Comparison of ENCODE assay signal across 25 mouse cellular contexts in genomic region chr11:119641831-119642381, GRCm38 (mm10). TPM values are rescaled to one million over a fixed set of nuclear protein-coding genes. Genes with fewer than 3 reads are reported as not detected.
DNase-seq lines count a peak whose midpoint lies in the region; ATAC-seq lines count a peak whose summit lies in the region.
"Had no signal": no experiment of that assay in that cellular context is flagged by ENCODE, and none has a peak within 500 bp of the region (broad histone marks: within the 10 kb centered on the region; RNA-seq: fewer than 3 reads in every experiment).

No protein-coding gene starts in this region.

- no peak overlapping the region for H3K4me3 ChIP-seq in neural tube, embryonic 15.5 days (replicated peaks)
- H3K4me3 ChIP-seq: forebrain, embryonic 15.5 days; heart, embryonic 15.5 days; hindbrain, embryonic 10.5 days; limb, embryonic 12.5 days; liver, embryonic 13.5 days; lung, embryonic 15.5 days; midbrain, embryonic 12.5 days; myocyte; stomach, embryonic 15.5 days had no signal

- DNase-seq in heart, postnatal 4 days: peak; percentile 35
- DNase-seq in heart, adult 11 months: no peak
- no peak for DNase-seq in neural tube, embryonic 10.5 days (ENCODE audit: extremely low spot score, low spot score)
- DNase-seq in cerebellum, adult 9-11 months: peak; percentile 86
- no peak for DNase-seq in right cerebral cortex, postnatal 4 days
- DNase-seq in adrenal gland, postnatal 25 days: no peak
- DNase-seq: B cell, adult 2 months; embryo, embryonic 11 days; kidney, adult 8-10 months; kidney, postnatal 25 days; layer of hippocampus, adult 9-11 months; liver, embryonic 13.5 days; right cerebral cortex, postnatal 14 days; thymus, adult 18-20 months; thymus, postnatal 4 days had no signal

- H3K27ac ChIP-seq in neural tube, embryonic 15.5 days (replicated peaks): peak overlapping the region; percentile 18; the same call in 1 of the 2 replicates
- H3K27ac ChIP-seq: forebrain, embryonic 15.5 days; heart, embryonic 15.5 days; hindbrain, embryonic 10.5 days; limb, embryonic 12.5 days; liver, embryonic 13.5 days; lung, embryonic 15.5 days; macrophage; midbrain, embryonic 12.5 days; stomach, embryonic 15.5 days had no signal

- no peaks in the 10 kb centered on the region for H3K36me3 ChIP-seq in neural tube, embryonic 15.5 days
- H3K36me3 ChIP-seq: forebrain, embryonic 15.5 days; heart, embryonic 15.5 days; limb, embryonic 12.5 days; liver, embryonic 13.5 days; lung, embryonic 15.5 days; midbrain, embryonic 12.5 days; stomach, embryonic 15.5 days had no signal

- H3K9ac ChIP-seq in neural tube, embryonic 15.5 days (replicated peaks): no peak overlapping the region
- H3K9ac ChIP-seq: forebrain, embryonic 15.5 days; heart, embryonic 15.5 days; limb, embryonic 12.5 days; liver, embryonic 13.5 days; lung, embryonic 15.5 days; midbrain, embryonic 12.5 days; stomach, embryonic 15.5 days had no signal

- peaks cover 65% of the 10 kb centered on the region for H3K4me1 ChIP-seq in neural tube, embryonic 15.5 days
- H3K4me1 ChIP-seq: stomach, embryonic 15.5 days had no signal

- no peaks in the 10 kb centered on the region for H3K9me3 ChIP-seq in neural tube, embryonic 15.5 days (replicated peaks)
- H3K9me3 ChIP-seq: forebrain, embryonic 15.5 days; heart, embryonic 15.5 days; hindbrain, embryonic 10.5 days; limb, embryonic 12.5 days; liver, embryonic 13.5 days; lung, embryonic 15.5 days; midbrain, embryonic 12.5 days; stomach, embryonic 15.5 days had no signal

- 63% methylated on average over 9 of the region's 9 CpGs for WGBS in neural tube, embryonic 15.5 days

- ATAC-seq in neural tube, embryonic 15.5 days (ENCODE audit: low FRiP score): no peak
- ATAC-seq: forebrain, embryonic 15.5 days had no signal

- no peak overlapping the region for H3K4me2 ChIP-seq in neural tube, embryonic 15.5 days
- H3K4me2 ChIP-seq: forebrain, embryonic 15.5 days; heart, embryonic 15.5 days; limb, embryonic 12.5 days; liver, embryonic 13.5 days; lung, embryonic 15.5 days; midbrain, embryonic 12.5 days; stomach, embryonic 15.5 days had no signal

- no peaks in the 10 kb centered on the region for H3K27me3 ChIP-seq in neural tube, embryonic 15.5 days (replicated peaks)
- H3K27me3 ChIP-seq: forebrain, embryonic 15.5 days; heart, embryonic 15.5 days; limb, embryonic 12.5 days; liver, embryonic 13.5 days; lung, embryonic 15.5 days; stomach, embryonic 15.5 days had no signal

RNA-seq across cellular contexts. Expression of gene Rptor, which starts 39.2 kb away (rescaled TPM):
- 10 to 100 TPM; 44.2 to 45.6 TPM for total RNA-seq in heart, postnatal 4 days (2021)
- 10.4 and 11.7 TPM in 2 replicates for polyA plus RNA-seq in neural tube, embryonic 15.5 days (2015; fragmentation: Nextera tagmentation; extraction: Ambion mirVana)
- total RNA-seq in adrenal gland, postnatal 25 days (2021): 50.8 and 62.6 TPM in 2 replicates

Comparison
In these comparisons a context has a peak if more than half of its experiments do, and no peak if none do; other contexts are left out.
1. DNase-seq: peak in heart, postnatal 4 days (single experiment) and cerebellum, adult 9-11 months (single experiment); none in heart, adult 11 months (single experiment), neural tube, embryonic 10.5 days (single experiment), right cerebral cortex, postnatal 4 days (single experiment) and adrenal gland, postnatal 25 days (single experiment).